Mouse (Mus musculus) neural tube, embryonic 15.5 days (tissue): ENCODE results near the gene Hist2h3b. TPM values are rescaled to one million over a fixed set of nuclear protein-coding genes. Genes with fewer than 3 reads are reported as not detected.
A peak's percentile ranks its signal among the peaks of the same experiment; 100 is the strongest.
"Not testable (repeated sequence)": the region's sequence is repeated elsewhere in the genome, so short reads cannot be mapped to it uniquely, and the experiment has no call there.

Experiments
- ATAC-seq: fragments of 200-750 bp; cut with Nextera tagmentation; 2 replicates; pipeline ENCODE4 v1.8.0; 2017; ENCODE audit warnings: mild to moderate bottlenecking, moderate TSS enrichment, moderate library complexity; ENCODE audit not compliant: low FRiP score
- H3K27ac ChIP-seq: fragments of 300-500 bp; sonication (generic); replicated peaks from 2 replicates; pipeline ENCODE4 v1.5.1; 2015; ENCODE audit warnings: mild to moderate bottlenecking, inconsistent platforms
- H3K27me3 ChIP-seq: fragments of 300-500 bp; sonication (generic); replicated peaks from 2 replicates; pipeline ENCODE4 v1.6.1; 2015; ENCODE audit warnings: inconsistent platforms
- H3K36me3 ChIP-seq: fragments of 300-500 bp; sonication (generic); 2 replicates; pipeline ENCODE4 v1.6.1; 2015; ENCODE audit warnings: inconsistent platforms
- H3K4me1 ChIP-seq: fragments of 300-500 bp; sonication (generic); 2 replicates; pipeline ENCODE4 v1.6.1; 2015; ENCODE audit warnings: inconsistent platforms
- H3K4me2 ChIP-seq: fragments of 300-500 bp; sonication (generic); 2 replicates; pipeline ENCODE4 v1.6.1; 2015; ENCODE audit warnings: inconsistent platforms, mild to moderate bottlenecking, moderate library complexity
- H3K4me3 ChIP-seq: fragments of 300-500 bp; sonication (generic); replicated peaks from 2 replicates; pipeline ENCODE4 v1.5.1; 2015; ENCODE audit warnings: mild to moderate bottlenecking, inconsistent platforms
- H3K9ac ChIP-seq: fragments of 300-500 bp; sonication (generic); replicated peaks from 2 replicates; pipeline ENCODE4 v1.6.1; 2015; ENCODE audit warnings: mild to moderate bottlenecking, inconsistent platforms
- H3K9me3 ChIP-seq: fragments of 300-500 bp; sonication (generic); replicated peaks from 2 replicates; pipeline ENCODE4 v1.6.1; 2016; ENCODE audit warnings: inconsistent platforms
- WGBS: fragments of 180-500 bp; shearing (Covaris S2); methylation state at CpG from one replicate; pipeline ENCODE4 v1.1.7; 2015; ENCODE audit warnings: mixed read lengths; 5-methylcytosine and 5-hydroxymethylcytosine counted together
- polyA plus RNA-seq: library from polyadenylated mRNA; unstranded; fragments of >200 nt; fragmentation: Nextera tagmentation; extraction: Ambion mirVana; gene quantifications from 2 replicates; pipeline ENCODE4 v1.2.1, GENCODE M21; 2015

Gene Hist2h3b
- polyA plus RNA-seq, 1 experiment from 2014 or later, result 9.4 TPM

DNA sequence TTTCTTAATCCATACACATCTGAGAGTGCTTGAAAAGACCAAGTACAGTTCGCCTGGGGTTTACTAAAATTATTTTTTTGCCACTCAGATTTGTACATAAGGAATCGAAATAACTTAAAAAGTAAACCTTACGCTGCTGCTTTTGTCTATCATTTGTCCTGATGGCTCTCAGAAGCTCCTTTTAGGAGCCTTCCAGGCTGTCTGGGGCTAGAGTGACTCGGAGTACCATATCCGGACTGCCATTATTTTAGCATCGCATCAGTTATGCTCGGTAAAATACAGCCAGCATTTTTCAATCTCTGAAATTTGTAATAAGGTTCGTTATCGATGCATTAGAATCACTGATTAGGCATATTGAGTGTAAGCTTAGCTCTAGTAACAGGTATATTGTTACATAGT is 27.7 kb upstream of the Hist2h3b start:
- ATAC-seq, result no peak
- Histone ChIP-seq H3K4me3 (peak overlapping the region; percentile 31; the same call in 1 of the 2 replicates), H3K27ac (peak overlapping the region; percentile 82), H3K4me2 (peak overlapping the region; percentile 58), H3K9me3 (no peaks in the 10 kb centered on the region), H3K9ac (0 out of 2 replicates have a peak overlapping the region, but pooled peaks have one; percentile 24), H3K4me1 (peaks cover 25% of the 10 kb centered on the region), H3K27me3 (no peaks in the 10 kb centered on the region), H3K36me3 (no peaks in the 10 kb centered on the region)
- WGBS, result 71% methylated on average over 9 of the region's 9 CpGs

- H3K4me3 ChIP-seq, result no peak overlapping the region
- no peaks in the 10 kb centered on the region for H3K9me3 ChIP-seq
- ATAC-seq, result no peak
- H3K4me2 ChIP-seq, result peak overlapping the region; percentile 56
- WGBS, result 86% methylated on average over 7 of the region's 7 CpGs
- no peaks in the 10 kb centered on the region for H3K36me3 ChIP-seq
- no peak overlapping the region for H3K9ac ChIP-seq
- peaks cover 23% of the 10 kb centered on the region for H3K4me1 ChIP-seq
- H3K27ac ChIP-seq, result peak overlapping the region; percentile 97
- no peaks in the 10 kb centered on the region for H3K27me3 ChIP-seq
Observed at GRCm38 (mm10) chr3:96243921-96244572, 24.4 kb upstream of the Hist2h3b start.

DNA sequence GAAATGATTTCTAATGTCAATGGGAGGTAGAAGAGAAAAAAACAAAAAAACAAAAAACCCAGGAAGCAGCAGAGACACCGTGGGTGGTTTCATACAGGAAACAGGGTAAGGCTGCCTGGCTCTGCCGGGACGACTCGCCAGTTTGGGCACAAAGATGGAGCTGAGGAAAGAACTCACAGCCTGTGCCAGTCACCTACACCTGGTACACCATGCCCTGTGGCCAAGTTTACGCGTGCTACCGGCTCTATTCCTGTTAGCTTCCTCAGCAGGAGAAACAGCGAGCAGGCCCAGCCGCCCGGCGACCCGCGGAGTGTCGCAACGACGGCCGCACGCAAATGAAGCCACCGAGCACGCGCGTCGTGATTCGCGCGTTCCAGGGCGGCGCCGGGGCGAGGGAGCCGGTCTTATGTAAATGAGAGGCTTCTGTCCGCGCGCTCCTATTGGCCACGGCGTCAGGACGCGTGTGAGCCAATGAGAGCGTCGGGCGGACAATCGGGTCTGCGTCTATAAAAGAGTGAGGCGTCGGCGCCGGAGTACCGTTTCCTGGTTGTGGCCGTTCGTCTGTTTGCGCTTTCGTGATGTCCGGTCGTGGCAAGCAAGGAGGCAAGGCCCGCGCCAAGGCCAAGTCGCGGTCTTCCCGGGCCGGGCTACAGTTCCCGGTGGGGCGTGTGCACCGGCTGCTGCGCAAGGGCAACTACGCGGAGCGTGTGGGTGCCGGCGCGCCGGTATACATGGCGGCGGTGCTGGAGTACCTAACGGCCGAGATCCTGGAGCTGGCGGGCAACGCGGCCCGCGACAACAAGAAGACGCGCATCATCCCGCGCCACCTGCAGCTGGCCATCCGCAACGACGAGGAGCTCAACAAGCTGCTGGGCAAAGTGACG is 23.2 kb upstream of the Hist2h3b start, which contains the start of gene Hist2h2aa1:
Gene Hist2h2aa1 (plus strand): TSS at position 495 of the 884 bp plus-strand sequence.
- WGBS, result under 1% methylated on average over 40 of the region's 88 CpGs
- Histone ChIP-seq H3K9ac (peak within 1 kb of the TSS; percentile 69), H3K27ac (peak within 1 kb of the TSS; percentile 97), H3K4me1 (peaks cover 23% of the 10 kb centered on the region), H3K4me2 (peak within 1 kb of the TSS; percentile 56), H3K4me3 (peak within 1 kb of the TSS; percentile 48)
- peak; percentile 91 for ATAC-seq
- H3K9me3 ChIP-seq, H3K36me3 ChIP-seq, H3K27me3 ChIP-seq: not testable (repeated sequence)

GRCm38 (mm10) chr3:96246018-96246417 is 22.4 kb upstream of the Hist2h3b start:
- peaks cover 19% of the 10 kb centered on the region for H3K4me1 ChIP-seq
- peak overlapping the region; percentile 44 for H3K4me2 ChIP-seq
- not testable (repeated sequence) for H3K27me3 ChIP-seq, H3K9me3 ChIP-seq, H3K9ac ChIP-seq, H3K36me3 ChIP-seq
- peak overlapping the region; percentile 34 for H3K4me3 ChIP-seq
- 0% methylated on average over 10 of the region's 21 CpGs for WGBS
- ATAC-seq, result peak; percentile 37
- H3K27ac ChIP-seq, result peak overlapping the region; percentile 72; the same call in 1 of the 2 replicates

DNA sequence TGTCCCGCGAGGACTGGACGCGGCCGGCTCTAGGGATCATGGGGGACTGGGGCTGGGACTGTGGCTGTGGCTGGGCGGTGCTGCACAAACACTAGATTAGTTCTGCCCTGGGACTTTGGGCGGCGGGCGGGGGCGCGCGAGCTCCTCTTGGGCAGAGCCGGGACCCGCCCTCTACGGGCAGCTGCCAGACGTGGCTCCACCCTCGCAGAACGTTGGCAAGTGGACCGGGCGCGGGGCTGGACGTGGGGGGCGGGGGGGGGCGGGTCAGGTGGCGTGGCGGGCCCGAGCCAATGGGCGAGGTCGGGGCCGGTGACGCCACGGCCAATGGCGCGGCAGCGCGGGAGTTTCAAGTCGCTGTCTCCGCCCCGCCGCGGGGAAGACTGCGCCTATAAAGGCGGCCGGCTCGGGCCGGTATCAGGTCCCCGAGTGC is 22.0 kb upstream of the Hist2h3b start, which contains the start of gene Hist2h3c1:
Gene Hist2h3c1 (plus strand): TSS at position 259 of the 430 bp plus-strand sequence.
- peak; percentile 89 for ATAC-seq
- H3K27ac ChIP-seq, result peak within 1 kb of the TSS; percentile 72; the same call in 1 of the 2 replicates

DNA sequence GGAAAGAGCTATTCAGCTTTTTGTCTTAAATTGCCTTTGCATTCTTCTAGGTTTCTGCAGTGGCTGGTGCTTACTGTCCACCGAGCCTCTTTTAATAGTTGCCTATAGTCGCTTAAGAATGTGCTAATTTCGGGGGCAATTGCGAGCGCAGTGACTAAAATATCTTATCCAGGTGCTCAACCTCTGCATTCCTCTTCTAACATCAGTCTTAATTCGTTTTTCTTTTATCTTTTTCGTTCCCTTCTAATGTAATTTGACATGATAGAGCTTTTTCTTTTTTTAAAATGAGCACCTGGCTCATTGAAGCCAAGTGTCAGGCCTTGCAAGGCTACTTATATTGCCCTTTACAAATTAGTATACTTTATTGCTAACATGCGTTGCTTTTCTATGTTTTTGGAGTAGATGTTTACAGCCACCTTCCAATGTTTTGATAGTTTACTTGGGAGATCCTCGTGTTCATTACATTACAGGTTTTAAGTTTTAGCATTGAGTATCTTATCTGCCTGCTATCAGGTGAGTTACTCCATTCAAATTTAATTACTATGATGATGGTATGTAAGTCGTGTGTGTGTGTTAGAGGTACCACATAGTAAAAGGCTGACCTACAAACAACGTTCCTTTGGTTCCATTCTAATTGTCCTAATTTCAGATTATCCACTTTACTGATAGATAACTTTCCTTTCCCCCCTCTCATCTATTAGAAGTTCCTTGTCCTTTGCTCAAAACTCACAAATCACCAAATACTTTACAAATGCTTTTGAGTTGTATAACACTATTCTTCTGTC is 20.9 kb upstream of the Hist2h3b start:
- no peak for ATAC-seq
- H3K9me3 ChIP-seq, result no peaks in the 10 kb centered on the region
- peak overlapping the region; percentile 23; the same call in 1 of the 2 replicates for H3K4me3 ChIP-seq
- peaks cover 18% of the 10 kb centered on the region for H3K4me1 ChIP-seq
- H3K27ac ChIP-seq, result no peak overlapping the region
- H3K27me3 ChIP-seq, result no peaks in the 10 kb centered on the region
- 7% methylated on average over 11 of the region's 11 CpGs for WGBS
- peak overlapping the region; percentile 50 for H3K4me2 ChIP-seq
- 0 out of 2 replicates have a peak overlapping the region, but pooled peaks have one; percentile 2 for H3K9ac ChIP-seq
- H3K36me3 ChIP-seq, result no peaks in the 10 kb centered on the region

More for the DNA sequence above, 22.0 kb upstream of the Hist2h3b start, which contains the start of gene Hist2h3c1:
- Histone ChIP-seq H3K4me3 (peak within 1 kb of the TSS; percentile 34), H3K4me1 (peaks cover 18% of the 10 kb centered on the region), H3K4me2 (peak within 1 kb of the TSS; percentile 50), H3K9ac (0 out of 2 replicates have a peak within 1 kb of the TSS, but pooled peaks have one; percentile 2)
- H3K9me3 ChIP-seq, H3K36me3 ChIP-seq, H3K27me3 ChIP-seq: not testable (repeated sequence)
- no CpG with 5 or more reads among the region's 47 CpGs for WGBS

GRCm38 (mm10) chr3:96248141-96249033 is 20.1 kb upstream of the Hist2h3b start:
- ATAC-seq, result no peak
- Histone ChIP-seq H3K9me3 (no peaks in the 10 kb centered on the region), H3K36me3 (no peaks in the 10 kb centered on the region), H3K4me2 (peak overlapping the region; percentile 50), H3K4me1 (peaks cover 18% of the 10 kb centered on the region), H3K4me3 (no peak overlapping the region), H3K27me3 (no peaks in the 10 kb centered on the region), H3K9ac (no peak overlapping the region), H3K27ac (no peak overlapping the region)
- WGBS, result 48% methylated on average over 6 of the region's 6 CpGs

GRCm38 (mm10) chr3:96249034-96249345 is 19.5 kb upstream of the Hist2h3b start:
- WGBS, result 50% methylated on average over 4 of the region's 4 CpGs
- 0 out of 2 replicates have a peak overlapping the region, but pooled peaks have one; percentile 50 for H3K4me2 ChIP-seq

DNA sequence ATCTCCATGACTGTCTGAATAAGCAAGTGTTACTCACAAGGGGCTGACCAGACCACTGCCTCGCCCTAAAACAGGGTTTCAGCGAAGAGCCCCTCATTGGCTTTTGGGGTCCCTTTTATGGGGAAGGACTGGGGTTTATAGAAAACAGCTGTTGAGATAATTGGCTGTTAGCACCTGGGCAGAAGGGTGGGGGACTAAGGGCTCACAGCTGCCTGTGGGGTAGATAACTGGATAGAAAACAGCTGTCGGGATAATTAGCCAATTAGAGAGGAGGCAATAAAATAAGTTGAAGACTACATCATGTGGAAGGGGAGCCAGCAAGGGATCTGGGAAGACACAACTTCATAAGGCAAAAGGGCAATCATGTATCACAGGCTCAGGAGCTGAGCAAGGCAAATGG is 17.6 kb upstream of the Hist2h3b start:
- 58% methylated on average over 3 of the region's 3 CpGs for WGBS

More at GRCm38 (mm10) chr3:96249034-96249345, 19.5 kb upstream of the Hist2h3b start:
- Histone ChIP-seq H3K9me3 (no peaks in the 10 kb centered on the region), H3K36me3 (no peaks in the 10 kb centered on the region), H3K9ac (no peak overlapping the region), H3K27me3 (no peaks in the 10 kb centered on the region), H3K4me1 (peaks cover 13% of the 10 kb centered on the region), H3K27ac (no peak overlapping the region), H3K4me3 (no peak overlapping the region)
- no peak for ATAC-seq

DNA sequence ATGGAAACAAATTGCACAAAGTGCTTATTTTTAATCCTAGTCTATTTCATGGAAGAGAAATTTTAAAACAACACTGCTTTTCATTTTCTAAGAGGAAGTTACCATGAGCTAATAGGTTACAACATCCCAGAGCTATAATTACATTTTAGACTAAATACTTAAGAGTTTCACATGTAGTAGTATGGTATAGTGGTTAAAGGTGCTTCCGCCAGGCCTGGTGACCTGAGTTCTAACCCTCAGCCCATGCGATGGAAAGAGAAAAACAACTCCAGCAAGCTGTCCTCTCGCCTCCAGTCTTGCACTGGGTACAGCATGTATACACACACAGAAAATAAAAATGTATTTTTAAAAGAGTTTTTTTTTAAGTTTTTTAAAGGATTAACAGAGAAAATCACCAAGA is 16.7 kb upstream of the Hist2h3b start:
- Histone ChIP-seq H3K9me3 (no peaks in the 10 kb centered on the region), H3K4me3 (no peak overlapping the region), H3K36me3 (no peaks in the 10 kb centered on the region), H3K4me2 (no peak overlapping the region), H3K27me3 (no peaks in the 10 kb centered on the region), H3K9ac (no peak overlapping the region), H3K27ac (no peak overlapping the region), H3K4me1 (peaks cover 5% of the 10 kb centered on the region)
- no peak for ATAC-seq
- 95% methylated on average over 3 of the region's 3 CpGs for WGBS

More for the DNA sequence above, 17.6 kb upstream of the Hist2h3b start:
- H3K4me1 ChIP-seq, result peaks cover 5% of the 10 kb centered on the region
- no peaks in the 10 kb centered on the region for H3K36me3 ChIP-seq
- H3K9me3 ChIP-seq, result no peaks in the 10 kb centered on the region
- no peak overlapping the region for H3K27ac ChIP-seq
- H3K27me3 ChIP-seq, result no peaks in the 10 kb centered on the region
- H3K4me3 ChIP-seq, result no peak overlapping the region
- H3K9ac ChIP-seq, result no peak overlapping the region
- ATAC-seq, result no peak
- no peak overlapping the region for H3K4me2 ChIP-seq
